Mouse (Mus musculus) forelimb bud, embryonic 11.5 days (tissue): ENCODE results near the gene Dok7.
A peak's percentile ranks its signal among the peaks of the same experiment; 100 is the strongest.

Source experiments
- DNase-seq: peaks from one replicate; pipeline ENCODE4 v3.0.0-alpha.2; 2012; ENCODE audit warnings: low read depth, low spot score

The Dok7 gene

GRCm38 (mm10) chr5:35117633-35118032 is 61.1 kb downstream of the Dok7 start:
- no peak for DNase-seq

DNA sequence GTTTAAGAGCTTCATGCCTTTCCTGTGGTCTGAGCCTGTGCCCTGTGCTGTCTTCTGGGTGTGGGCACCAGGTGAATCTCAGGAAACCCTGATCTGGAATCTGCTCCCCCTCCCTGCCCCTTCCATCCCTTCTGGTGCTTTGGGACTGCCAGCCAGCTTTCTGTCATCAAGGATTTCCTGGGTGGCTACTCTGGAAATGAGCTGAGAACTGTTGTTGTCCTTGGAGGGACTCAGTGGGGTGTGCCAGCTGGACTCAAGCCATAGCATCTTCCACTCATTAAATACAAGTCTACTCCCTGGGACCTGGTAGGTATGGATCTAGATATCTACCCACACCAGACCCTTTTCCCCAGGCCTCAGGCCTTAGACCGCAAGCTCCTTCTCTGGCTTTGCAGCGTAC is 61.9 kb downstream of the Dok7 start:
- no peak for DNase-seq

DNA sequence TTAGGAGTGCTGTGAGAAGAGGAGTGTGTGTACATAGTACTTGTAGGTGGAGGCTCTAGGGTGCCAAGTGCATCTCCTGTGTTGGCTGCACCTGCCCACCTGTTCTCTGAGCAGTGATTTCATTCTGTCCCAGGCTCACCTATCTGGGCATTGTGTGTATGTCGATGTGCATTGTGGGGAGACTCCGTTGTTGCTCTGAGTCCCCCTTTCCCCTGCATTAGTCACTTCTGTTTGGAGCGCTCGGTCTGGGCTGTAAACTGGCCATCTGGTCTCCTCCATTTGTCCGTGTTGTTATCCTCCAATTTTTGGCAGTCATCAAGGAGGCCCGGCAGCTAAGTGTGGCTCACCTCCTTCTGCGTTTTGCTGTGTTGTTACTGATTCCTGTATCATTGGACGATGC is 63.5 kb downstream of the Dok7 start:
- DNase-seq = no peak

DNA sequence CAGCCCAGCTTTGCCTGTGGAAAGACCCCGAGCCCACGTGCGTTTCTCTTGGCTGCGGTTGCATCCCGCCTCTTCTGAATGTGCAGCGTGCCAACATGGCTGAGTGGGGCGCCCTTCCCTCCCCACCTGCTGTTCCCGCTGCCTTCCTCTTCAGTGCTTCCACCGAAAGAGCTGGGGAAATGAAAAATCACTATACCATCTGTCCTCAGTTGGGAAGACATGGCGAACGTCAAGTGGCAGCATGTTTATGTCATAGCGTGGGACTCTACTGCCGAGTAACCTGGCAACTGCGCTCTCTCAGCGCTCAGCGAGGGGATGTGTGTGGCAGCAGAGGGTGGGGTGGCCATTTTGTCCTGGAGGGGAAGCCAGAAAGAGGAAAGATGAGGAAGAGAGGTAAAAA is 72.6 kb downstream of the Dok7 start:
- DNase-seq = no peak

- no peak for DNase-seq
Observed at GRCm38 (mm10) chr5:35129767-35130191, 73.2 kb downstream of the Dok7 start.

GRCm38 (mm10) chr5:35131237-35131636 is 74.7 kb downstream of the Dok7 start:
- DNase-seq = no peak

- peak; percentile 82 for DNase-seq
Observed at GRCm38 (mm10) chr5:35131773-35132172, 75.2 kb downstream of the Dok7 start.

DNA sequence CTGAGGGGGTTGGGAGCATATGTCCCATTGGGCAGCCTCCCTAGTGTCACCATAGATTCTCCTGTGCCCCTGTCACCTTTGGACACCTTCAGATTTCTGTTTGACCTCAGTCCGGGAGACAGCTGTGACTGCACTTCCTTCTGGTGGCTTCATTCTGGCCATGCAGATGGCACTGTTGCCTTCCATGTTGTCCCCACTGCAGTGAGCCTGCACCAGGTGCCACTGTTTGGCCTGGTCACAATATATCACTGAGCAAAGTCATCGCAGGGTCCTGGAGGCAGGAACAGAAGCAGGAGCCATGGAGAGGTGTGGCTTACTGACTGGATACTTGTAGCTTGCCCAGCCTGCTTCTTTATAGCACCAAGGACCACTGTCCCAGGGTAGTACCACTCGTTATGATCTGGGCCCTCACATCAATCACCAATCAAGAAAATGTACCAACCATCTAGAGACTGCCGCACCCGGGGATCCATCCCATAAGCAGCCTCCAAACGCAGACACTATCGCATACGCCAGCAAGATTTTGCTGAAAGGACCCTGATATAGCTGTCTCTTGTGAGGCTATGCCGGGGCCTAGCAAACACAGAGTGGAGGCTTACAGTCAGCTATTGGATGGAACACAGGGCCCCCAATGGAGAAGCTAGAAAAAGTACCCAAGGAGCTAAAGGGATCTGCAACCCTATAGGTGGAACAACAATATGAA is 75.9 kb downstream of the Dok7 start:
- DNase-seq = no peak

- no peak for DNase-seq
Observed at GRCm38 (mm10) chr5:35133468-35133867, 76.9 kb downstream of the Dok7 start.

DNA sequence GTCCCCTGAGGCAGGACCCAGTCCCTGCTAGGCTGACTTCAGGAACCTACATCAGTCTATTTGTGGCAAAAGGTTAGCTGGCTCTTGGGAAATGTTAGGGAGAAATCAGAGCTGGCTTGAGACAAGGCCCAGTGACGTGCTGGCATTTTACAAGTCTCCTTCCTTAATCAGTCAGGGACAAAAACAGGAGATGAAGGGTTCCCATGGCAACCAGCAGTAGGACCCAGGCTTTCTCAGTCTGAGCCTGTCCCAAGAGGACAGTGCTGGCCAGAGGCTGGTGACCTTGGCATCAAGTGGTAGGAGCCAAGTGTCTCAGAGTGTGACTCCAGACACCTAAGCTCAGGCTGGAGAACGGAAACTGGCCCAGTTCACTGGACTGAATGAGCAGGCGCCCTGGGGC is 77.7 kb downstream of the Dok7 start:
- no peak for DNase-seq

DNA sequence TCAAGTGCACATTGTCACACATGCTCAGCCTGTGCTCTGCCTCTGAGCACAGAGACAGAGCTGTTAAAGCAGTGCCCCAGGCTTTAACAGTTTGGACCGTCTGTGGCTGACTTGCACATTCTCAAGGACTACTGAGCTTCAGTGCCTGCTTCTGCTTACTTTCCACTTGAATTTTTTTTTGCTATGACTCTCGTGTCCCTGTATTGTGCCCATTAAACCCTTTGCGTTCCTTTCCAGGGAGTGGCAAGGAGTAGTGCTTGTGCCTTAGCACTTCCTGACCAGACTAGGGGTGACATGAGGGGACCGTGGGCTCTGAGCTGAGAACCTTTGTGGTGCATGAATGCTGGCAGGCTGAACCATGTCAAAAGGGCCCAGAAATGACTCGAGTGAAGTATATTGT is 79.3 kb downstream of the Dok7 start:
- DNase-seq = no peak
